Mouse (Mus musculus) C2C12 (cell line): ENCODE data around the gene Gm43638.

Source experiments
- CEBPB ChIP-seq: IDR thresholded peaks from one replicate; pipeline ENCODE4 v1.6.1; 2011; ENCODE audit warnings: low read depth, mild to moderate bottlenecking, control low read depth, moderate library complexity
- CTCF ChIP-seq: IDR thresholded peaks from one replicate; pipeline ENCODE4 v1.5.1; 2011; ENCODE audit not compliant: control insufficient read depth, insufficient read depth, insufficient read length
- FOSL1 ChIP-seq: IDR thresholded peaks from one replicate; pipeline ENCODE4 v1.8.0; 2011; ENCODE audit warnings: mild to moderate bottlenecking, low read length; ENCODE audit not compliant: poor library complexity, insufficient read depth, severe bottlenecking
- MAX ChIP-seq: IDR thresholded peaks from one replicate; pipeline ENCODE4 v1.6.1; 2011; ENCODE audit warnings: mild to moderate bottlenecking, control low read depth
- USF1 ChIP-seq: IDR thresholded peaks from one replicate; pipeline ENCODE4 v1.6.1; 2011; ENCODE audit warnings: low read depth, mild to moderate bottlenecking, control low read depth, moderate library complexity

- no peak for TF ChIP-seq CTCF
- TF ChIP-seq MAX: no peak
- TF ChIP-seq CEBPB: no peak
- no peak for TF ChIP-seq FOSL1
- TF ChIP-seq USF1: no peak
Measured at GRCm38 (mm10) chr5:87499341-87499740, 12.7 kb upstream of the Gm43638 start.
